Mouse (Mus musculus): ENCODE results near the gene Acly.

DNA sequence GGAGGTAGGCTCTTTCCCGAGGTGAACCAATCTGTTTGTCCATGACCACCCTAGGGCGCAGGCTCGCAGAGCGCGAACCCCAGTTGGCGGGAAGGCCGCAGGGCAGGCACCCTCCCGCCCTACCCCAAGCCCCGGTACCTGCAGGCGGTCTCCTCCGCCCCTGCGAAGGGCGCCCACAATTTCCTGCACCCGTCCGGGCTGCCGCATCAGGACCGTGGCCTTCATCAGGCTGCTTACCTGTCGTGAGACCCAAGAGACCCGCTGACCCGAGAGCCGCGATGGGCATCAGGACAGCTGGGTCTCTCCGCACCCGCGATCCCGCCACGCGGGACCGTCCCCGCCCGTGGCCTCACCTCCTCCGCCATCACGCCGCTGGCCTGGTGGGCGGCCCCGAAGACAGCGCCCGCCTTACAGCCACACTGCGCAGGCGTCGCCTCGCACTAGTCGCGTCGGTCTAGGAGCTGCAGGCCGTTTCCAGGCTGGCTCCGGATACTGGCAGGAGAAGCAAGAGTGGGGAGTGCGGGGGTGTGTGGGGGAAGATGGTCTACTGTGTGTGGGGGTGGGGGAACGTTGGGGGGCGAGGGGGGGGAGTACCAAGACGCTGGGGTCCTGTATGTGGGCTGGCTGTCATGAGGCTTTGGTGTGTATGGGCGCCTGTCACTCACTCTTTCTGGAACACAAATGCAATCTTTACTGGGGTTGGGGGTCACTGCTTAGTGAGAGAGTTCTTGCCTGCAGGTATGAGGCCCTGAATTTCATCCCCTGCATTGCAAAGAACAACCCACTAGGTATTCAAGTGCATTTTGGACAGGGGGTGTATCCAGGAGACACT is 86.9 kb downstream of the Acly start:
- TF ChIP-seq CTCF (IDR thresholded peaks at IDR 0.05; ENCODE audit: low read depth, low read length), result no peak
- peak; percentile 77 for TF ChIP-seq POLR2A (IDR thresholded peaks at IDR 0.05; ENCODE audit: insufficient read depth, low read length)
- TF ChIP-seq EP300 (IDR thresholded peaks at IDR 0.05; ENCODE audit: insufficient read depth, low read depth, low read length), result no peak
